Mouse (Mus musculus): Measurements from ENCODE around the gene Sec13.

GRCm38 (mm10) chr6:113728181-113728580, 12.4 kb downstream of the Sec13 start:
- no peak for TF ChIP-seq CTCF (IDR thresholded peaks at IDR 0.05; ENCODE audit: low read depth)
- TF ChIP-seq EP300 (IDR thresholded peaks at IDR 0.05; ENCODE audit: low read depth) = no peak

Data from liver, embryonic 14.5 days (tissue).